ENCODE assay signal across 28 mouse cellular contexts in genomic region chr19:55608858-55609375, GRCm38 (mm10).
DNase-seq lines count a peak whose midpoint lies in the region; ATAC-seq lines count a peak whose summit lies in the region.
"Had no signal": no experiment of that assay in that cellular context is flagged by ENCODE, and none has a peak within 500 bp of the region (broad histone marks: within the 10 kb centered on the region; RNA-seq: fewer than 3 reads in every experiment).

No protein-coding gene starts in this region.

- H3K9me3 ChIP-seq in midbrain, embryonic 14.5 days (ENCODE audit: control insufficient read depth, low read length), result no peaks in the 10 kb centered on the region
- no peaks in the 10 kb centered on the region for H3K9me3 ChIP-seq in midbrain, embryonic 10.5 days (replicated peaks)
- no peaks in the 10 kb centered on the region for H3K9me3 ChIP-seq in midbrain, embryonic 15.5 days
- H3K9me3 ChIP-seq: embryonic facial prominence, embryonic 12.5 days; embryonic facial prominence, embryonic 15.5 days; G1E; heart, embryonic 10.5 days; heart, embryonic 13.5 days had no signal

- H3K27ac ChIP-seq in midbrain, embryonic 14.5 days (replicated peaks; ENCODE audit: low read depth, low read length), result peak overlapping the region; percentile 14; the same call in 1 of the 2 replicates
- H3K27ac ChIP-seq in midbrain, embryonic 10.5 days (replicated peaks), result no peak overlapping the region
- peak overlapping the region; percentile 62 for H3K27ac ChIP-seq in midbrain, embryonic 15.5 days
- H3K27ac ChIP-seq: embryonic facial prominence, embryonic 12.5 days; embryonic facial prominence, embryonic 15.5 days; heart, adult 2 months; heart, embryonic 10.5 days; heart, embryonic 13.5 days; hindbrain, embryonic 14.5 days; hindbrain, postnatal 0 days had no signal

- peak; percentile 59 for DNase-seq in midbrain, embryonic 14.5 days
- DNase-seq in midbrain, embryonic 10.5 days (ENCODE audit: low spot score), result no peak
- DNase-seq in retina, postnatal 1 day, result peak; percentile 81
- no peak for DNase-seq in testis, postnatal 14 days (ENCODE audit: low spot score)
- DNase-seq in heart, adult 11 months, result no peak
- DNase-seq: adrenal gland, postnatal 10 days; adrenal gland, postnatal 36 days; B cell, adult 2 months; cerebellum, adult 11 months; cerebellum, adult 2 months; cerebellum, adult 9-11 months; cerebellum, postnatal 25 days; forebrain, postnatal 0 days; gastrocnemius, postnatal 25 days; heart, adult 2 months; heart, postnatal 14 days; heart, postnatal 4 days had no signal

- H3K27me3 ChIP-seq in midbrain, embryonic 14.5 days (ENCODE audit: control insufficient read depth, insufficient read depth, low read length), result no peaks in the 10 kb centered on the region
- peaks cover 7% of the 10 kb centered on the region; the same call in 1 of the 2 replicates for H3K27me3 ChIP-seq in midbrain, embryonic 10.5 days (ENCODE audit: low read depth, poor library complexity, severe bottlenecking)
- H3K27me3 ChIP-seq in midbrain, embryonic 15.5 days (replicated peaks), result no peaks in the 10 kb centered on the region
- H3K27me3 ChIP-seq: CH12.LX; embryonic facial prominence, embryonic 12.5 days; embryonic facial prominence, embryonic 15.5 days; Patski had no signal

- no peaks in the 10 kb centered on the region for H3K36me3 ChIP-seq in midbrain, embryonic 14.5 days (ENCODE audit: control insufficient read depth, insufficient read depth, low read length)
- no peaks in the 10 kb centered on the region for H3K36me3 ChIP-seq in midbrain, embryonic 10.5 days
- no peaks in the 10 kb centered on the region for H3K36me3 ChIP-seq in midbrain, embryonic 15.5 days (replicated peaks)
- H3K36me3 ChIP-seq: embryonic facial prominence, embryonic 12.5 days; embryonic facial prominence, embryonic 15.5 days; heart, embryonic 10.5 days; heart, embryonic 13.5 days had no signal

- H3K4me1 ChIP-seq in midbrain, embryonic 14.5 days (ENCODE audit: control insufficient read depth, insufficient read depth, low read length), result peaks cover 7% of the 10 kb centered on the region; the same call in 1 of the 2 replicates
- peaks cover 18% of the 10 kb centered on the region for H3K4me1 ChIP-seq in midbrain, embryonic 10.5 days
- peaks cover 16% of the 10 kb centered on the region for H3K4me1 ChIP-seq in midbrain, embryonic 15.5 days

- no peak overlapping the region for H3K4me3 ChIP-seq in midbrain, embryonic 14.5 days (replicated peaks; ENCODE audit: low read depth, low read length)
- no peak overlapping the region for H3K4me3 ChIP-seq in midbrain, embryonic 10.5 days
- no peak overlapping the region for H3K4me3 ChIP-seq in midbrain, embryonic 15.5 days
- H3K4me3 ChIP-seq: embryonic facial prominence, embryonic 12.5 days; embryonic facial prominence, embryonic 15.5 days; heart, adult 2 months; heart, embryonic 10.5 days; heart, embryonic 13.5 days had no signal

- no peak for ATAC-seq in midbrain, embryonic 14.5 days (ENCODE audit: low FRiP score, low TSS enrichment)
- peak; percentile 52; the same call in 1 of the 2 replicates for ATAC-seq in midbrain, embryonic 15.5 days (replicated peaks)
- ATAC-seq: forebrain, embryonic 14.5 days; forebrain, postnatal 0 days; hindbrain, postnatal 0 days; Patski had no signal

- 55% methylated on average over 14 of the region's 14 CpGs for WGBS in midbrain, embryonic 14.5 days
- WGBS in midbrain, embryonic 10.5 days, result 83% methylated on average over 14 of the region's 14 CpGs
- 52% methylated on average over 14 of the region's 14 CpGs for WGBS in midbrain, embryonic 15.5 days

- no peak overlapping the region for H3K9ac ChIP-seq in midbrain, embryonic 14.5 days (replicated peaks; ENCODE audit: low read length)
- H3K9ac ChIP-seq in midbrain, embryonic 15.5 days, result no peak overlapping the region
- H3K9ac ChIP-seq: embryonic facial prominence, embryonic 12.5 days; embryonic facial prominence, embryonic 15.5 days; forebrain, postnatal 0 days; heart, embryonic 13.5 days; hindbrain, embryonic 14.5 days had no signal

- no peak overlapping the region for H3K4me2 ChIP-seq in midbrain, embryonic 14.5 days (ENCODE audit: low read length)
- no peak overlapping the region for H3K4me2 ChIP-seq in midbrain, embryonic 15.5 days
- H3K4me2 ChIP-seq: embryonic facial prominence, embryonic 12.5 days; embryonic facial prominence, embryonic 15.5 days; heart, embryonic 13.5 days; hindbrain, embryonic 14.5 days had no signal

Comparison
In these comparisons a context has a peak if more than half of its experiments do, and no peak if none do; other contexts are left out.
1. DNase-seq: peak in midbrain, embryonic 14.5 days (single experiment) and retina, postnatal 1 day (single experiment); none in midbrain, embryonic 10.5 days (single experiment), testis, postnatal 14 days (single experiment) and heart, adult 11 months (single experiment).